Mouse (Mus musculus) liver (tissue): ENCODE measurements around the gene Lamp5.

Experiments used
- DNase-seq: peaks from one replicate; pipeline ENCODE4 v3.0.0-alpha.2; 2020; ENCODE audit warnings: mixed read lengths

Gene Lamp5

GRCm38 (mm10) chr2:136051688-136052289 lies at the start of gene Lamp5:
Lamp5 (plus strand) TSS chr2:136052239.
- DNase-seq, result no peak

GRCm38 (mm10) chr2:136003836-136004235 lies 48.2 kb upstream of the Lamp5 start:
- no peak for DNase-seq

DNA sequence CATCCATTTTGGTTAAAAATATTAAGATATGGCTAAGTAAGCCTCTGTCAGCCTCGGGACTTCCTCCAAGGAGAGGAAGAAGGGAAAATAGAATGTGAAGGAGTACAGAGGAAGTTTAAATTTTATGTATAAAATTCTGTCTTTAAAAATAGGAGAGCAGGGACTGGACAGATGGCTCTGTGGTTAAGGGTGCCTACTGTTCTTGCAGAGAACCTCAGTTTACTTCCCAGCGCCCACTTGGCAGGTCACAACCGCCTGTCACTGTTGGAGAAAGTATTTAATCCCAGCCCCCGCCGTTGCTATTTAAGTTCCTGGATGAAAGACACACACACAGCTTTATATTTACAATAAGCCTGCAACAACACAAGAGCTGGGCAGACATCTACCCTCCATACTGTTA lies 45.8 kb upstream of the Lamp5 start:
- no peak for DNase-seq

- DNase-seq, result no peak
Measured at GRCm38 (mm10) chr2:136012759-136013158, 39.3 kb upstream of the Lamp5 start.

DNA sequence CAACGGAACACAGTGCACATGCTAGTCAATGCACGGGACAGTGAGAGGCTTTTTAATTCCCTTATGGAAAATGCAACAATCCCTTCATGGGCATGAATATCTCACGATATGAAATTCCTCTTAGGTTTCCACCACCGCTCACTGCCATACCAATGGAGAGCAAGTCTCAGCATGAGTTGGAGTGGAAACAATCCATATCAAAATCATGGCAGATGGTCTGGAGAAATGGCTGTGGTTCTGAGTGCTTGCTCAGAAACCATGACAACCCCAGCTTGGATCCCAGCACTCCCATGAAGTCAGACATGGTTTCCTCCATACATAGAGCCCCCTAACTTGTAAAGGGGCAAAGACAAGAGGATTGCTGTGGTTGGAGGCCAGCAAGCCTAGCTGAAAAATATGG lies 3.6 kb upstream of the Lamp5 start:
- no peak for DNase-seq

DNA sequence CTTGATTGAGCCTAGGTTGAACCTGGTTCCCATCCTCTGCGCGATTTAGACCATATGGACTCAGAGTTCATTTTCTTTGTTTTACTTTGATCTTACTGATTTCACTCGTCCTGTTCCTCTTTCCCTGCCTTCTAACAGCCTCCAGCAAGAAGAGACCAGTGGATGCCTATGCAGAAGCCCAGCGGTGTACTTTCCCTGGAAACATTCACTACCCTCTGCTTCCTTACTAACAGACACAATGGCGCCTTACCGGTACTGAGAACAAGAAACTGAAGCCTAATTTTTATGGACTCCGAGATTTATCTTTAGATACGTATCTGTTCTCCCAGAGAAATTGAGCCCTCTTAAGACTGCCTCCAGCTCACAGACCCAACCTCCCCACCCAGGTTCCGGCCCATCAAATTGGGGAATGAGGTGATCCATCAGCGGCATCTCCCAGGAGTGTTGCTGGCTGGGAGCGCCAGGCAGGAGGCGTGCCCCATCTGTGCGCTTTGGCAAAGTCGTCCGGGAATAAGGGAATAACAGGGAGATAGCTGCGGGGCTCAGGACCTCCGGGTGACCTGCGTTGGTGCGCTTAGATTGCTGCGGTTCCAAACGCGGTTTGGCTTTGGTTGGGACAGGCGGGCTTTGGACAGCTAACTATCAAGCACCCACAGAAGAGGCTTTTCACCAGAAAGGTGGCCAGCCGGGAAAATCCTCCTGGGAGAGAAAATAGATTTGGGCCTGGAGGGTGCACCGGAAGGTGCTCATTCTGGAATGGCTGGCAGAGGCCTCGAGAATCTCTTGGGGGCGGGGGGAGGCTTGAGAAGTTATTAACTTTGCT lies 1.0 kb upstream of the Lamp5 start:
- peak; percentile 3 for DNase-seq

- DNase-seq, result no peak
Measured at GRCm38 (mm10) chr2:136057861-136058331, 5.9 kb downstream of the Lamp5 start.

DNA sequence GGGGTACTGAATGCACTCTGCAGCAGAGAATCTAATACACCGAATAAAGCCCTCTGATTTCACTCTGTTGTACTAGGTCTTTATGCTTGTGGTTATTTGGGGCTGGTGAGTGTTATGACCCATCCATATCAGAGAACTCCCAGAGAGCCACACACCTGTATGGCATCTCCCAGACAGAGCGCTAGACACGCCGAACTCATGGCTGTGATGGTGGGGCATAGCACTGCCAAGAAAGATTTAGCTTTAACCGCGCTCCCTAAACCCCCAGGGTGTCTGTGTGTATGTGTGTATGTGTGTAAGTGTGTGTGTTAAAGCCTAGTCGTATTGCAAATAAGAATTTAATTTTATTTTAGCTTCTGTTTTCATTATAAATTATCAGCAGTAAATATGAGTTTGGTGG lies 6.4 kb downstream of the Lamp5 start:
- no peak for DNase-seq

DNA sequence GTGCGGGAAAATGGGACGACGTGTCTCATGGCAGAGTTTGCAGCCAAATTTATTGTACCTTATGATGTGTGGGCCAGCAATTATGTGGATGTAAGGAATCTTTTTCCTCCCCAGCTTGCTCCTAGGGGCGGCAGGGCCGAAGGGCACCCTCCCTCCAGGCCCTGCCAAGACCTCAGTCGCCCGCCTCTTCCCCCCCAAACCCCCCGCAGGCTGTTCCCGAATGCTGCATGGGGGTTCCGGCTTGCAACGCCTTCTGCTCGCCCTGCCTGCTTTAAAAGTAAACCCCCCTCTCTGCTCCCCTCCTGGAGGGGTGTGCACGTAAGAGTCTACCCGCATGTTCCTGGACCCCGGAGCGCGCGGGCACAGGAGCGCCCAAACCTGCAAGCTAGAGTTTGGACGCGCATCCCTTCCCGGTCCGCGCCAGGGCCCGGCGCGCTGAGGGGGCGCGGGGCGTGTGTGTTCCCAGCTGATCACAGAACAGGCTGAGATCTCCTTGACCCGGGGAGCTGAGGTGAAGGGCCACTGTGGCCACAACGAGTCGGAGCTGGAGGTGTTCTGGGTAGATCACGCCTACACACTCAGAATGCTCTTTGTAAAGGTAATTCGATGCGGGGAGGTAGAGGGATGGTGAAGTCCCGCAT lies 7.1 kb downstream of the Lamp5 start:
- no peak for DNase-seq

DNA sequence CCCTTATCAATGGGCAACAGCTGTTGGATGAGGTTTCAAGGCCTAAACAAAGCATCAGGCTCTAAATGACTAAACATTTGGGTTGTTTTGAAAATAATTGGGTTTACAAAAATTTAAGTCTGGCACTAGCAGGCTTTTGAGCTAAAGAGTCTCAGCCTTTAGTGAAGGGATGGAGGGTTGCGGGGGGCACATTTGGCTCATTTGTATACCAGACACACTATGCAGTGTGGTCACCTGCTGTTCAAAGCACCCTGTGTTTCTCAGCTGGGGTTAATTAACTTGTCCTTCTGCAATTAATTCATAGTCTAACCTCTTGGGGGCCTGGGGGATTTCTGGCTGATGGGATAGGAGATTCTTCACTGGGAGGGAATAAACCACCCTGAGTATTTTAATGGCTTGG lies 12.3 kb downstream of the Lamp5 start:
- DNase-seq, result no peak

DNA sequence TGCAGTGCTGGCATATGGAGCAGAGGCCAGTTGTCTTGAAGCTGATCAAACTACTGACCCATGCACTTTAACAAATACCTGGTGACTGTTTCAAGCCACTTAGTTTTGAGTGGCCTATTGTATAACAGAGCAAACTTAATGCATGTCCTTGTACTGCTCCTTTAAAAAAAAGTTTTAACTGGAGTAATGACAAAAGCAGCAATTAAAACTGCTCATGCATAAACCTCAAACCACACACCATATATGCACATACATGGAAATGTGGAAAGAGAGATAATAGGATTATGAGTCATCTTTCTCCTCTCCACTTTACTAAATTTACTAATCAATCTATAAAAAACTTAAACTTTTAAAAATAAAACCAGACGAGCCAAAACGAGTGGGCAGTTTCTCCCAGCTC lies 43.9 kb downstream of the Lamp5 start:
- DNase-seq, result no peak

- no peak for DNase-seq
Measured at GRCm38 (mm10) chr2:136097143-136097542, 45.1 kb downstream of the Lamp5 start.

DNA sequence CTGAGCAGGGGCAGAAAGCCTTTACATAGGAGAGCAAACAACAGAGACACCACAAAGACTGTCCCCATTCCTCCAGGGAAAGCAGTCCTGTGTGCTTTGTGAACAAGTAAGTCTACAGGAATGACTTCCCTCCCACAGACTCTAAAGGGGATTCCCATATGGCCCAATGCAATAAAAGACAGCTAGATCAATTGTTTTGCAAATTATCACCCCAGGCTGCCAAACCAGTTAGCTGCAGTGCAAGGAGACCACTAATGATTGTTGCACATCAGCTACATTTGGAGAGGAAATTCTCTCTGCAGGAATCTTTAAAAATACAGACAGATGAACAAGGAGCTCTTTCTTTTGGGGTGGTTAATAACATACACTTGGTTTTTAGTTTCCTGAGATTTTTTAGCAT lies 55.6 kb downstream of the Lamp5 start:
- DNase-seq, result no peak

- no peak for DNase-seq
Measured at GRCm38 (mm10) chr2:136108124-136109037, 56.3 kb downstream of the Lamp5 start.

DNA sequence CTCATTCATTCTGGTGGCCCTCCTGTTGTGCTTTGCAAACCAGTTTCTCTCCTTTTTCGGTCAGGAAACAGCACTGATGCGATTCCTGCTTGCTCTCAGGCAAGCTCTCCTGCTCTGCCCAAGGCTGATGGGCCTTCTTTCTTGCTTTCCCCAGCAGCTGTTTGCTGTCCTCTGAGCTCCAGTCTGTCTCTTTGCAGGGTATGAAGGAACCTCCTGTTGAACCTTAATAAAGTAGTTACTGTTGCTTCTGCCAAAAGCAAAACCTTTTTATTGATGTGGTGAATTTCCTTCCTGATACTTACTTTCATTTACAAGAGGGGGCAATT lies 57.0 kb downstream of the Lamp5 start:
- DNase-seq, result no peak

DNA sequence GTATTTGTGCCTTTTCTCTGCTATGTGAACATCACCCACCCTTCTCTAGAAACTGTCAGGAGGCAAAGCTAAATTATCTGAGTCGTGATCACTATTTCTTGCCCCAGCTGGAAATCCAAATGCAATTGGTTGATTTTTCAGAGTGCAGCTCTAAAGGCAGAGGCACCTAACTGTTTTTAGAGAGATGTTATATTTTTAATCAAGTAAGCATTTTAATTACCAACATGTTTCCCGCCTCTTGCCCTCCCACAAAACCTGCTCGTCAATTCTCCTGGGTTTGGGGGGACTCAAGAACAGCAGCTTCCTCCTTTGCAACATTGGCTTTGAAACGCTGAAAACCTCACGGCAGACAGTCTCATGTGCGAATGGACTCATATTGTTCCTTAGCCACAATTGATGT lies 61.3 kb downstream of the Lamp5 start:
- no peak for DNase-seq

- no peak for DNase-seq
Measured at GRCm38 (mm10) chr2:136118006-136118405, 66.0 kb downstream of the Lamp5 start.
